Mouse (Mus musculus) gastrocnemius, postnatal 25 days (tissue): ENCODE results near the gene Oas3. TPM values are rescaled to one million over a fixed set of nuclear protein-coding genes. Genes with fewer than 3 reads are reported as not detected.

Source experiments
- total RNA-seq, 2 experiments: library from RNA; stranded (reverse); gene quantifications; 1 replicate in 1 of 2; 2 replicates in 1 of 2; pipeline ENCODE4 v1.2.3; 2021

Oas3 gene
- total RNA-seq, 2 experiments from 2014 or later: not detected

Other genes starting within 250 kb of the Oas3 start
- 10 to 100 TPM; 44.3 to 48.3 TPM for gene Tpcn1, start 189.0 kb downstream of the Oas3 start, total RNA-seq
- under 1 TPM in 1 of 2 experiments, not detected in 1; 0.18 TPM for gene Iqcd, start 188.6 kb downstream of the Oas3 start, total RNA-seq
- 1 to 10 TPM; 4.8 to 6.3 TPM for gene Rita1, start 165.1 kb downstream of the Oas3 start, total RNA-seq
- gene Ddx54, start 164.9 kb downstream of the Oas3 start, total RNA-seq: 10 to 100 TPM; 15.7 to 17.1 TPM
- not detected for gene Cfap73, start 143.4 kb downstream of the Oas3 start, total RNA-seq
- gene Rasal1, start 128.8 kb downstream of the Oas3 start, total RNA-seq: not detected
- under 1 TPM; 0.61 to 0.91 TPM for gene Dtx1, start 65.7 kb downstream of the Oas3 start, total RNA-seq
- gene Oas2, start 27.8 kb downstream of the Oas3 start, total RNA-seq: under 1 TPM; 0.21 to 0.28 TPM
- not detected for gene Oas1e, start 17.9 kb upstream of the Oas3 start, total RNA-seq
- not detected for gene Oas1c, start 34.9 kb upstream of the Oas3 start, total RNA-seq
- gene Oas1f, start 69.7 kb upstream of the Oas3 start, total RNA-seq: not detected
- gene Oas1h, start 83.8 kb upstream of the Oas3 start, total RNA-seq: not detected
- not detected for gene Oas1g, start 110.0 kb upstream of the Oas3 start, total RNA-seq
- under 1 TPM in 1 of 2 experiments, not detected in 1; 0.24 TPM for gene Oas1a, start 129.9 kb upstream of the Oas3 start, total RNA-seq
- gene Oas1d, start 136.9 kb upstream of the Oas3 start, total RNA-seq: not detected
- gene Rph3a, start 232.4 kb upstream of the Oas3 start, total RNA-seq: under 1 TPM in 1 of 2 experiments, not detected in 1; 0.11 TPM